Mouse (Mus musculus) heart, embryonic 10.5 days (tissue): Measurements from ENCODE around the gene Alk. TPM values are rescaled to one million over a fixed set of nuclear protein-coding genes. Genes with fewer than 3 reads are reported as not detected.

ENCODE experiments used
- DNase-seq: peaks from one replicate; pipeline ENCODE4 v3.0.0-alpha.2; 2017; ENCODE audit warnings: low spot score
- H3K27ac ChIP-seq: fragments of 300-500 bp; sonication (generic); 2 replicates; pipeline ENCODE4 v1.5.1; 2016; ENCODE audit warnings: mild to moderate bottlenecking
- H3K27me3 ChIP-seq: fragments of 300-500 bp; sonication (generic); 2 replicates; pipeline ENCODE4 v1.6.1; 2016; ENCODE audit warnings: mild to moderate bottlenecking; ENCODE audit not compliant: poor library complexity, insufficient read depth, severe bottlenecking
- H3K36me3 ChIP-seq: fragments of 300-500 bp; sonication (generic); 2 replicates; pipeline ENCODE4 v1.6.1; 2016; ENCODE audit warnings: mild to moderate bottlenecking, moderate library complexity
- H3K4me1 ChIP-seq: fragments of 300-500 bp; sonication (generic); 2 replicates; pipeline ENCODE4 v1.6.1; 2016; ENCODE audit warnings: mild to moderate bottlenecking
- H3K4me3 ChIP-seq: fragments of 300-500 bp; sonication (generic); 2 replicates; pipeline ENCODE4 v1.5.1; 2016; ENCODE audit warnings: mild to moderate bottlenecking, moderate library complexity
- H3K9me3 ChIP-seq: fragments of 300-500 bp; sonication (generic); 2 replicates; pipeline ENCODE4 v1.6.1; 2016; ENCODE audit warnings: mild to moderate bottlenecking, moderate library complexity
- WGBS: fragments of 180-500 bp; shearing (Covaris S2); methylation state at CpG from one replicate; pipeline ENCODE4 v1.1.7; 2016; 5-methylcytosine and 5-hydroxymethylcytosine counted together
- polyA plus RNA-seq: library from polyadenylated mRNA; unstranded; fragments of >200 nt; fragmentation: Nextera tagmentation; extraction: Ambion mirVana; gene quantifications from 2 replicates; pipeline ENCODE4 v1.2.1, GENCODE M21; 2016

The Alk gene
- polyA plus RNA-seq, 1 experiment from 2014 or later, result 0.78 TPM

GRCm38 (mm10) chr17:71999527-72000482 is 604.6 kb downstream of the Alk start:
- no peaks in the 10 kb centered on the region for H3K9me3 ChIP-seq
- no peaks in the 10 kb centered on the region for H3K36me3 ChIP-seq
- no peak overlapping the region for H3K27ac ChIP-seq
- WGBS, result 72% methylated on average over 5 of the region's 5 CpGs
- no peaks in the 10 kb centered on the region for H3K4me1 ChIP-seq
- no peak overlapping the region for H3K4me3 ChIP-seq
- no peaks in the 10 kb centered on the region for H3K27me3 ChIP-seq
- DNase-seq, result no peak

GRCm38 (mm10) chr17:71997680-71998079 is 606.7 kb downstream of the Alk start:
- no peak for DNase-seq
- WGBS, result 69% methylated on average over 3 of the region's 3 CpGs

GRCm38 (mm10) chr17:71995539-71995938 is 608.9 kb downstream of the Alk start:
- Histone ChIP-seq H3K4me3 (no peak overlapping the region), H3K27ac (no peak overlapping the region), H3K27me3 (no peaks in the 10 kb centered on the region), H3K9me3 (no peaks in the 10 kb centered on the region), H3K4me1 (no peaks in the 10 kb centered on the region), H3K36me3 (no peaks in the 10 kb centered on the region)
- WGBS, result 77% methylated on average over 3 of the region's 3 CpGs
- DNase-seq, result no peak

More at GRCm38 (mm10) chr17:71997680-71998079, 606.7 kb downstream of the Alk start:
- H3K27me3 ChIP-seq, result no peaks in the 10 kb centered on the region
- H3K4me3 ChIP-seq, result no peak overlapping the region
- no peaks in the 10 kb centered on the region for H3K4me1 ChIP-seq
- no peaks in the 10 kb centered on the region for H3K36me3 ChIP-seq
- H3K27ac ChIP-seq, result no peak overlapping the region
- H3K9me3 ChIP-seq, result no peaks in the 10 kb centered on the region

GRCm38 (mm10) chr17:71994144-71994543 is 610.3 kb downstream of the Alk start:
- H3K27me3 ChIP-seq, result no peaks in the 10 kb centered on the region
- DNase-seq, result no peak
- no peaks in the 10 kb centered on the region for H3K4me1 ChIP-seq
- no peaks in the 10 kb centered on the region for H3K36me3 ChIP-seq
- 90% methylated on average over 1 of the region's 1 CpGs for WGBS
- H3K9me3 ChIP-seq, result no peaks in the 10 kb centered on the region
- H3K4me3 ChIP-seq, result no peak overlapping the region
- no peak overlapping the region for H3K27ac ChIP-seq

- no peaks in the 10 kb centered on the region for H3K4me1 ChIP-seq
- H3K27ac ChIP-seq, result no peak overlapping the region
- H3K36me3 ChIP-seq, result no peaks in the 10 kb centered on the region
- no peaks in the 10 kb centered on the region for H3K27me3 ChIP-seq
- no peak overlapping the region for H3K4me3 ChIP-seq
- WGBS, result 86% methylated on average over 2 of the region's 2 CpGs
- no peak for DNase-seq
- H3K9me3 ChIP-seq, result no peaks in the 10 kb centered on the region
Observed at GRCm38 (mm10) chr17:71993011-71993410, 611.4 kb downstream of the Alk start.

- no peak for DNase-seq
- peaks cover 12% of the 10 kb centered on the region for H3K4me1 ChIP-seq
- no peak overlapping the region for H3K27ac ChIP-seq
- no peak overlapping the region for H3K4me3 ChIP-seq
- H3K9me3 ChIP-seq, result no peaks in the 10 kb centered on the region
- 60% methylated on average over 3 of the region's 3 CpGs for WGBS
- H3K36me3 ChIP-seq, result no peaks in the 10 kb centered on the region
- H3K27me3 ChIP-seq, result no peaks in the 10 kb centered on the region
Observed at GRCm38 (mm10) chr17:71991260-71991659, 613.2 kb downstream of the Alk start.

GRCm38 (mm10) chr17:71990176-71990720 is 614.2 kb downstream of the Alk start:
- no peak for DNase-seq
- 76% methylated on average over 4 of the region's 4 CpGs for WGBS
- Histone ChIP-seq H3K27me3 (no peaks in the 10 kb centered on the region), H3K27ac (no peak overlapping the region), H3K9me3 (no peaks in the 10 kb centered on the region), H3K4me1 (peaks cover 14% of the 10 kb centered on the region), H3K36me3 (no peaks in the 10 kb centered on the region), H3K4me3 (no peak overlapping the region)

- Histone ChIP-seq H3K27ac (no peak overlapping the region), H3K4me3 (no peak overlapping the region), H3K4me1 (peaks cover 14% of the 10 kb centered on the region), H3K9me3 (no peaks in the 10 kb centered on the region), H3K36me3 (no peaks in the 10 kb centered on the region), H3K27me3 (no peaks in the 10 kb centered on the region)
- 75% methylated on average over 9 of the region's 9 CpGs for WGBS
- DNase-seq, result no peak
Observed at GRCm38 (mm10) chr17:71988736-71989569, 615.5 kb downstream of the Alk start.

GRCm38 (mm10) chr17:71986998-71987397 is 617.4 kb downstream of the Alk start:
- no peak overlapping the region; the same call in 1 of the 2 replicates for H3K27ac ChIP-seq
- DNase-seq, result no peak
- H3K9me3 ChIP-seq, result no peaks in the 10 kb centered on the region
- H3K36me3 ChIP-seq, result no peaks in the 10 kb centered on the region
- H3K27me3 ChIP-seq, result no peaks in the 10 kb centered on the region
- H3K4me3 ChIP-seq, result no peak overlapping the region
- 29% methylated on average over 8 of the region's 8 CpGs for WGBS
- peaks cover 14% of the 10 kb centered on the region for H3K4me1 ChIP-seq

GRCm38 (mm10) chr17:71986456-71986855 is 618.0 kb downstream of the Alk start:
- 50% methylated on average over 9 of the region's 9 CpGs for WGBS
- Histone ChIP-seq H3K4me3 (0 out of 2 replicates have a peak overlapping the region, but pooled peaks have one; percentile 15), H3K27me3 (no peaks in the 10 kb centered on the region), H3K9me3 (no peaks in the 10 kb centered on the region), H3K36me3 (no peaks in the 10 kb centered on the region), H3K27ac (no peak overlapping the region), H3K4me1 (peaks cover 14% of the 10 kb centered on the region)
- DNase-seq, result no peak

- WGBS, result 80% methylated on average over 4 of the region's 4 CpGs
Observed at GRCm38 (mm10) chr17:71981177-71981576, 623.2 kb downstream of the Alk start.

GRCm38 (mm10) chr17:71980518-71981145 is 623.8 kb downstream of the Alk start:
- H3K36me3 ChIP-seq, result no peaks in the 10 kb centered on the region
- WGBS, result 41% methylated on average over 3 of the region's 3 CpGs
- no peaks in the 10 kb centered on the region for H3K9me3 ChIP-seq
- H3K4me1 ChIP-seq, result peaks cover 11% of the 10 kb centered on the region
- H3K27ac ChIP-seq, result peak overlapping the region; percentile 56; the same call in 1 of the 2 replicates
- no peak overlapping the region for H3K4me3 ChIP-seq
- no peaks in the 10 kb centered on the region for H3K27me3 ChIP-seq
- no peak for DNase-seq

More at GRCm38 (mm10) chr17:71981177-71981576, 623.2 kb downstream of the Alk start:
- Histone ChIP-seq H3K36me3 (no peaks in the 10 kb centered on the region), H3K27me3 (no peaks in the 10 kb centered on the region), H3K9me3 (no peaks in the 10 kb centered on the region), H3K4me1 (peaks cover 13% of the 10 kb centered on the region), H3K4me3 (no peak overlapping the region), H3K27ac (0 out of 2 replicates have a peak overlapping the region, but pooled peaks have one; percentile 56)
- no peak for DNase-seq
